ENCODE assay signal across 23 mouse cellular contexts in the genomic region with DNA sequence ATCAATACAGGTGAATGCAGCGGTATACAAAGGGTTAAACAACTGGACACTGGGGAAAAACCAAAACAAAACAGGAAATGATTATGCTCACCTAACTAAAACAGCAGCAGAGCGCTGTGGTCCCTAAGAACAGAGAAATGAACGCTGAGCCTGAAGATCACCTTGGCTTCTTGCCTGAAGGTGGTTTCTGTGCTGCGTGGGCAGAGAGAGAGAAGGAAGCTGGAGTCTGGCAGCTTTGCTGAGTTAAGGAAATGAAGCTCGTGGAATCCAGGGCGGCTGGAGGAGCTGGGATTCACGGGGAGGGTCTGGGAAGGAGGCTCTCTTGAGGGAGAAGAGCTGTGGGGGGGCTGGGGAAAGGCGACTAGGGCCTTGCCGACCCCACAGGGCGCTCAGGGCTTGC. TPM values are rescaled to one million over a fixed set of nuclear protein-coding genes. Genes with fewer than 3 reads are reported as not detected.
DNase-seq lines count a peak whose midpoint lies in the region; ATAC-seq and TF ChIP-seq lines count a peak whose summit lies in the region.
"Had no signal": no experiment of that assay in that cellular context is flagged by ENCODE, and none has a peak within 500 bp of the region (broad histone marks: within the 10 kb centered on the region; RNA-seq: fewer than 3 reads in every experiment).

No protein-coding gene starts in this region.

- intact Hi-C loops in left cerebral cortex, postnatal 14 days (cut with DNase I), result loop anchor here (5.0 kb wide), 1 partner anchor 69 kb away; no protein-coding TSS in a partner anchor

- no peak overlapping the region for H3K27ac ChIP-seq in embryonic facial prominence, embryonic 14.5 days (replicated peaks; ENCODE audit: low read depth, low read length)
- H3K27ac ChIP-seq in embryonic facial prominence, embryonic 10.5 days (replicated peaks), result no peak overlapping the region
- H3K27ac ChIP-seq in lung, embryonic 14.5 days (ENCODE audit: low read depth), result no peak overlapping the region
- H3K27ac ChIP-seq: forebrain, embryonic 12.5 days; heart, embryonic 10.5 days; hindbrain, embryonic 12.5 days; stomach, embryonic 15.5 days had no signal

- H3K4me3 ChIP-seq in embryonic facial prominence, embryonic 14.5 days (ENCODE audit: low read depth, low read length), result no peak overlapping the region
- no peak overlapping the region for H3K4me3 ChIP-seq in embryonic facial prominence, embryonic 10.5 days
- no peak overlapping the region for H3K4me3 ChIP-seq in lung, embryonic 14.5 days (ENCODE audit: low read depth, low read length)
- H3K4me3 ChIP-seq: forebrain, embryonic 12.5 days; heart, embryonic 10.5 days; hindbrain, embryonic 12.5 days; stomach, embryonic 15.5 days had no signal

- WGBS in embryonic facial prominence, embryonic 14.5 days, result 55% methylated on average over 10 of the region's 10 CpGs
- 67% methylated on average over 10 of the region's 10 CpGs for WGBS in embryonic facial prominence, embryonic 10.5 days
- WGBS in lung, embryonic 14.5 days, result 57% methylated on average over 10 of the region's 10 CpGs

- DNase-seq in embryonic facial prominence, embryonic 14.5 days (ENCODE audit: low spot score), result peak; percentile 29
- DNase-seq in embryonic facial prominence, embryonic 10.5 days (ENCODE audit: low spot score), result no peak
- DNase-seq in lung, embryonic 14.5 days, result peak; percentile 13
- no peak for DNase-seq in lung, postnatal 25 days (ENCODE audit: low spot score)
- peak; percentile 67 to 69 for DNase-seq in left cerebral cortex, postnatal 14 days (ENCODE audit: low spot score in 2 of 2)
- peak; percentile 77 for DNase-seq in telencephalon, adult 2 months (ENCODE audit: low read depth, low spot score)
- no peak for DNase-seq in layer of hippocampus, postnatal 10 days (ENCODE audit: low spot score in 2 of 2)
- no peak for DNase-seq in kidney, postnatal 4 days
- DNase-seq: adrenal gland, postnatal 14 days; cerebellum, adult 18-20 months; cerebellum, postnatal 25 days; kidney, adult 18-20 months; kidney, postnatal 10 days; liver, postnatal 0 days; lung, postnatal 14 days; retina, postnatal 1 day; thymus, adult 2 months had no signal

- H3K4me1 ChIP-seq in embryonic facial prominence, embryonic 14.5 days (ENCODE audit: control insufficient read depth, insufficient read depth, low read length), result no peaks in the 10 kb centered on the region
- no peaks in the 10 kb centered on the region; the same call in 1 of the 2 replicates for H3K4me1 ChIP-seq in embryonic facial prominence, embryonic 10.5 days
- no peaks in the 10 kb centered on the region for H3K4me1 ChIP-seq in lung, embryonic 14.5 days (ENCODE audit: insufficient read depth)
- H3K4me1 ChIP-seq: forebrain, embryonic 12.5 days; heart, embryonic 10.5 days; hindbrain, embryonic 12.5 days; stomach, embryonic 15.5 days had no signal

- no peaks in the 10 kb centered on the region for H3K36me3 ChIP-seq in embryonic facial prominence, embryonic 14.5 days (ENCODE audit: control insufficient read depth, insufficient read depth, low read length)
- no peaks in the 10 kb centered on the region for H3K36me3 ChIP-seq in embryonic facial prominence, embryonic 10.5 days (replicated peaks)
- no peaks in the 10 kb centered on the region for H3K36me3 ChIP-seq in lung, embryonic 14.5 days (ENCODE audit: insufficient read depth)
- H3K36me3 ChIP-seq: forebrain, embryonic 12.5 days; heart, embryonic 10.5 days; hindbrain, embryonic 12.5 days; stomach, embryonic 15.5 days had no signal

- no peak for ATAC-seq in embryonic facial prominence, embryonic 14.5 days (ENCODE audit: low read depth)
- no peak for ATAC-seq in lung, embryonic 14.5 days (ENCODE audit: insufficient read depth)
- ATAC-seq: liver, postnatal 0 days; midbrain, embryonic 16.5 days; Patski had no signal

- no peak overlapping the region for H3K9ac ChIP-seq in embryonic facial prominence, embryonic 14.5 days (ENCODE audit: low read depth, low read length)
- H3K9ac ChIP-seq in lung, embryonic 14.5 days, result no peak overlapping the region
- H3K9ac ChIP-seq: forebrain, embryonic 12.5 days; hindbrain, embryonic 12.5 days; liver, postnatal 0 days; stomach, embryonic 15.5 days had no signal

- H3K9me3 ChIP-seq in embryonic facial prominence, embryonic 14.5 days (ENCODE audit: control insufficient read depth, low read length), result no peaks in the 10 kb centered on the region
- H3K9me3 ChIP-seq in embryonic facial prominence, embryonic 10.5 days, result no peaks in the 10 kb centered on the region
- no peaks in the 10 kb centered on the region for H3K9me3 ChIP-seq in lung, embryonic 14.5 days (ENCODE audit: low read depth, low read length)
- H3K9me3 ChIP-seq: forebrain, embryonic 12.5 days; heart, embryonic 10.5 days; hindbrain, embryonic 12.5 days; stomach, embryonic 15.5 days had no signal

- TF ChIP-seq CTCF in lung, embryonic 14.5 days (IDR thresholded peaks at IDR 0.05; ENCODE audit: low read depth), result no peak

- no peak overlapping the region for H3K4me2 ChIP-seq in embryonic facial prominence, embryonic 14.5 days (ENCODE audit: low read depth, low read length)
- H3K4me2 ChIP-seq in lung, embryonic 14.5 days, result no peak overlapping the region
- H3K4me2 ChIP-seq: forebrain, embryonic 12.5 days; hindbrain, embryonic 12.5 days; stomach, embryonic 15.5 days had no signal

- H3K27me3 ChIP-seq in embryonic facial prominence, embryonic 14.5 days (replicated peaks; ENCODE audit: control insufficient read depth, insufficient read depth, low read length), result no peaks in the 10 kb centered on the region; the same call in 1 of the 2 replicates
- no peaks in the 10 kb centered on the region for H3K27me3 ChIP-seq in embryonic facial prominence, embryonic 10.5 days (replicated peaks; ENCODE audit: low read depth, poor library complexity, severe bottlenecking)
- H3K27me3 ChIP-seq in lung, embryonic 14.5 days (ENCODE audit: insufficient read depth, low read length), result no peaks in the 10 kb centered on the region
- H3K27me3 ChIP-seq: forebrain, embryonic 12.5 days; stomach, embryonic 15.5 days had no signal

RNA-seq across cellular contexts. Expression of a gene that starts 8.2 kb away (rescaled TPM):
- polyA plus RNA-seq in embryonic facial prominence, embryonic 14.5 days (2014; fragmentation: Nextera tagmentation; extraction: Ambion mirVana), result 4.6 and 6.5 TPM in 2 replicates
- polyA plus RNA-seq in embryonic facial prominence, embryonic 10.5 days (2016; fragmentation: Nextera tagmentation; extraction: Ambion mirVana), result 0.91 and 0.96 TPM in 2 replicates
- 8.1 and 8.5 TPM in 2 replicates for polyA plus RNA-seq in lung, embryonic 14.5 days (2014; fragmentation: Nextera tagmentation; extraction: Ambion mirVana)
- total RNA-seq in left cerebral cortex, postnatal 14 days (2021), result 100 to 1,000 TPM; 177 to 178 TPM
- total RNA-seq in layer of hippocampus, postnatal 10 days (2021), result 100 to 1,000 TPM; 151 to 166 TPM

Comparison
In these comparisons a context has a peak if more than half of its experiments do, and no peak if none do; other contexts are left out.
1. DNase-seq: peak in embryonic facial prominence, embryonic 14.5 days (single experiment), lung, embryonic 14.5 days (single experiment), left cerebral cortex, postnatal 14 days (2 of 2) and telencephalon, adult 2 months (single experiment); none in embryonic facial prominence, embryonic 10.5 days (single experiment), lung, postnatal 25 days (single experiment), layer of hippocampus, postnatal 10 days (0 of 2) and kidney, postnatal 4 days (0 of 2).